Mouse (Mus musculus): Measurements from ENCODE around the gene Uvrag.

Gene Uvrag

GRCm38 (mm10) chr7:98894305-98894704 lies 246.6 kb downstream of the Uvrag start:
- in situ Hi-C loops (cut with MboI, MseI): no loop called here

- in situ Hi-C loops (cut with MboI, MseI): no loop called here
Measured at GRCm38 (mm10) chr7:98893144-98893543, 247.8 kb downstream of the Uvrag start.

GRCm38 (mm10) chr7:98889211-98889610 lies 251.7 kb downstream of the Uvrag start:
- in situ Hi-C loops (cut with MboI, MseI): no loop called here

DNA sequence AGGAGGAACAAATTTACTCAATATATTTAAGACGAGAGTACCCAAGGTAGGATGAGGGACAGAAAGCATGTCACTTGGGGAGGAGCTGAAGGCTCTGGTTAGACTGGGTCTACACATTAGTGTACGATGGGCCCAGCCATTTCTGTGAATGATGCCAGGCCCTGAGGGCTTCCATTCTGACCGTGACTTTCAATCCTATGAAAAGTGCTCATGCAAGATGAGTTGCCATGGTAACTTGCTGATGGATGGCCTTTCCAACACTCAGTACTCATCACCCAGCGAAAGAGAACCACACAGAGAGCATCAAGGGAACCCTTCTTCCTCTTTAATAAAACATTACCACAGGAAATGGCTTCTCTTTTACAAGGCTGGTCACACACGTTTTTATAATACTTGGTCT lies 252.1 kb downstream of the Uvrag start:
- in situ Hi-C loops (cut with MboI, MseI): no loop called here

DNA sequence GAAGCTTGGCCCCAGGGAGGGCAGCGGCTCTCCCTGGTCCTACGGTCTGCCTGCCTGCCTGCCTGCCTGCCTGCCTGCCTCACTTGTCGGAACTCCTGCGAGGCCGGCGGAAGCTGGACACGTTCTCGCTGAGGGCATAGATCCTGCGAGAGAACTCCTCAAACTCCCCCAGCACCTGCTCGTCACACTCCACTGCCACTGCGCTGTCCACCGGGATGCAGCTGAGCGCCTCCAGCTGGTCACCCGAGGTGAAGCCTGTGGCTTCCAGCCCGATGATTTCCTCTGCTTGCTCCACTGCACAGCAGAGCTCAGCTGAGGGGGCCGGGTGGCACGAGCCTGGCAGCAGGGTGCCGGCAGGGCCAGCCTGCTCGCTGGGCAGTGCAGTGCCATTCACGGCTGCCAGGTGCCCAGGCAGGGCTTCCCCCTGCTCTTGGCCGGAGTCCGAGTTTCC lies 253.1 kb downstream of the Uvrag start:
- in situ Hi-C loops (cut with MboI, MseI): no loop called here

- in situ Hi-C loops (cut with MboI, MseI): no loop called here
Measured at GRCm38 (mm10) chr7:98881887-98882286, 259.1 kb downstream of the Uvrag start.

- in situ Hi-C loops (cut with MboI, MseI): no loop called here
Measured at GRCm38 (mm10) chr7:98879176-98879575, 261.8 kb downstream of the Uvrag start.

- in situ Hi-C loops (cut with MboI, MseI): no loop called here
Measured at GRCm38 (mm10) chr7:98876119-98876518, 264.8 kb downstream of the Uvrag start.

DNA sequence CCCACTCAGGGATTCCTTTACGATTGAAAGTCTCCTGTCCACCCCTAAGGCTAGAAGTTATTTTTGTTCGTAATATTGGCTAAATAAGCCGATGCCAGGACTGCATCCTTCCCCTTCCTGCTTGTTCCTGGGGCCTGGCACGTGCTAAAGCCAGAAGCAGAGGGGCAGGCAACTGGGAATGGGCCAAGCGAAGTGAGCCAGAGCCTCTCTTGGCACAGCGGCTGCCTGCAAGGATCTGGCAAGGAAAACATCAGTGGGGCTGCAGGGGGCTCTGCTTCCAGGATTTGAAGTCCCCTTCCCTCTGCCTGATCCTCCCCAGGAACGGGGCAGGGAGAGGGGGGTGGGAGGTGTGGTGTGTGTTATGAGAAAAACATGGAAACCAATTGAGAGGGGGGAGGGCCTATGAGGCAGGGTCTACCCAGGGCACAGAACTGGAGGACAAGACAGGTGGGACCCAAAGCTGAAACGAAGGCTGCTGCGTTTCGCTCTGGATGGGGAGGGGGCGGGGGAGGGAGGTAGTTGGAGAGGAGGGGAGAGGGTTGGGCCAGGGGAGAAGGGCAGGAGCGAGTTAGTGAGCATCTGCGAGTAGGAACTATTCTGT lies 265.5 kb downstream of the Uvrag start:
- in situ Hi-C loops (cut with MboI, MseI): no loop called here

DNA sequence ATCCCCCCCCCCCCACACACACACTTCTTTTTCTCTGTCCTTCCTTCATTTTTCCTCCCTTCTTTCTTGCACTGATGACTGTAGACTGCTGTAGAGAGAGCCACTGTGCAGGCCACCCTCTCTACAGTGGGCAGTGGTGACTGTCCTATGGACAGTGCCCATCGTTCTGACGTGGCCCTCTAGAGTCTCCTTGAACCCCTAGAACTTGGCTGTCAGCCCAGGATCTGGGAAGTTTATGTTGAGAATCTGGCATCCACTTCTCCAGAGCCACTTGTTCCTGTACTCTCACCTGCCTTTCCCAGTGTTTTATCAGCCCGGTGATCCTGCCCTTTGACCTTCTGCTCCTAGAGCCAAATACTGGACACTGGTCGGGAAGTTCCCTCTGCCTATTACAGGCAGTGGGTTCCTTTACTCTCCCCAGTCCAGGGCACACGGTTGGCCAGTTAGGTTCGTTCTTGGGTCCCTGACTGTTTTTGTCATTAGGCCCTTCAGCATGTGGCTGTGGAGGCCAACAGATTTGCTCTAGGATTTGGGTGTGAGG lies 266.5 kb downstream of the Uvrag start:
- in situ Hi-C loops (cut with MboI, MseI): no loop called here

- in situ Hi-C loops (cut with MboI, MseI): no loop called here
Measured at GRCm38 (mm10) chr7:98873316-98873715, 267.6 kb downstream of the Uvrag start.

DNA sequence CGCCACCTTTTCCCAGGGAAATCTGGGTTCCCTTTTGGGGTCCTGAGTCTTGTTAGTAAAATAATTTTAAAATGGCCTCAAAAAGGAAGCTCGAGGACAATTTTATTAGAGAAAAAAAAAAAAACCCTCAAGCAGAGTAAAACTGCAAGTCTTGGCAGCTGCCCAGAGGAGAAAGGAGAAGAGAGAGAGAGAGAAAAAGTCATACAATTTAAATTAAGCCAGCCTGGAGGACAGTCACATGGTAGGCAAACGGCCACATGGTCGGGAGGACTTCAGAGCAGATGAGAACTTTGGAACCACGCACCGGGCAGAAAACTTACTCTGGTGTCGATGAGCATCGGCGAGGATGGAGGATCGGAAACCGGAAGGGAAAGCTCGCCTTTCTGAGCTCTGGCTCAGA lies 269.1 kb downstream of the Uvrag start:
- in situ Hi-C loops (cut with MboI, MseI): no loop called here

DNA sequence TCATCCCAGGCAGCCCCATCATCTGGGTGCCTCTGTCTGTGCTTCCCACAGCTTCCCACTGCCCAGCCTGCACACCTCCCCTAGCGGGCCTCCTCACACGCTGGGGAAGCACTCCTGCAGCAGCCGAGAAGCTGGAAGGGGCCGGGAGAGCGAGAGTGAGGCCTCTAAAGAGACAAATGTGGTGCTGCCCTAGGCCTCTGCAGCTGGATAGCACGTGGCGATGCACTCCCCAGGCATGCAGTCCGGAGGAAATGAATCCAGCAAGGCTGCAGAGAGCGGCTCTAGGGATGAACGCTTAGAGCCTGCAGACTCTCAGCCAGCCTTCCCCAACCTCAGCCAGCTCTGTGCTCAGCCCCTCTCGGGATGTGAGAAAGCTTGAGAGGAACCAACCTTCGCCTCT lies 270.1 kb downstream of the Uvrag start:
- in situ Hi-C loops (cut with MboI, MseI): no loop called here

- in situ Hi-C loops (cut with MboI, MseI): no loop called here
Measured at GRCm38 (mm10) chr7:98869070-98869469, 271.9 kb downstream of the Uvrag start.

DNA sequence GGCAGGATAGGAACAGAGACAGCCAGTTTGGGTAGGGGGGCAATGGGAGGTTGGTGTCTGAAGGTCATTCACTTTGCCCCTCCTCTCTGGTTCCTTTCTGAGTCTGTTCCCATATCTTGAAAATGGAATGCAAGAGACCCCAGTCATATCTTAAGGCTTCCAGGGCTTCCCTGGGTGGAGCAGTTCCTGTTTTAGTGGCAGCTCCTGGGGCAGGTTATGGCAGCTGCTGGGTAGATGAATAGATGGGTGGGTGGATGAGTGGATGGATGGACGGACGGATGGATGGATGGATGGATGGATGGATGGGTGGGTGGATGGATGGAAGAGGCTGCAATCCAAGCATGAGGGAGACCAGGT lies 273.2 kb downstream of the Uvrag start:
- in situ Hi-C loops (cut with MboI, MseI): no loop called here

DNA sequence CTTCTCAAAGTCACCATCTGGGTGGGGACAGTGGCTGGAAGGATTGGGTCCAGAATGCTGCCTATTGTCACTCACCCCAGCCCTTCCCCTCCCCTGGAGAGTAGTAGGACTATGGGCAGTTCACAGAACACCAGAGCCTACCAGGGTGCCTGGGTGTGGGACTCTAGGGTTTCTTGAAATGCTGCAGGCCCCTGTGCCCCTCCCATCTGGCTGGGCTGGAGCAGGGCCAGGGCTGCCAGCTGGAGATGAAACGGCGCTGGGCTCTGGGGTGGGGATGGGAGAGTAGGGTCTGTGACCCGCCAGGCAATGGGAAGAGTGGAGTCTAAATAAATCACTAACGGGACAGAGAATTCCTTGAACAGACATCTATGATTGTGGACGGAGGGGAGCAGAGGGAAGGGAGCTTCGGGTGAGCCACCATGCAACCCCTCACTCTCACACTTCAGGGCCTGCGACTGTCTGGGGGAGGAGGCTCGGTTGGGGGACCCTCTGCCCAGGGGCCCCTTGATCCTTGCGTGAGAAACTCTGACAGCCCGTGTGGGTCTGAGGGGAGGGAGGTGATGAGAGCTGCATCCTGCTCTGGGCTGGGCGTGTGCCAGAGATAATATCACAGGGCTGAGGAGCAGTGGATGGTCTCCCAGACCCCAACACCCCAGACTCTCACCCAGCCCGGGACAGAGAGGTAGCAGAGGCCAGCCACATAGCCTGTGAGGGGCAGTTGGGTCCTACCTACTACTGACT lies 273.7 kb downstream of the Uvrag start:
- in situ Hi-C loops (cut with MboI, MseI): no loop called here

- in situ Hi-C loops (cut with MboI, MseI): no loop called here
Measured at GRCm38 (mm10) chr7:98863969-98864718, 276.8 kb downstream of the Uvrag start.

GRCm38 (mm10) chr7:98862994-98863393 lies 277.9 kb downstream of the Uvrag start:
- in situ Hi-C loops (cut with MboI, MseI): no loop called here

DNA sequence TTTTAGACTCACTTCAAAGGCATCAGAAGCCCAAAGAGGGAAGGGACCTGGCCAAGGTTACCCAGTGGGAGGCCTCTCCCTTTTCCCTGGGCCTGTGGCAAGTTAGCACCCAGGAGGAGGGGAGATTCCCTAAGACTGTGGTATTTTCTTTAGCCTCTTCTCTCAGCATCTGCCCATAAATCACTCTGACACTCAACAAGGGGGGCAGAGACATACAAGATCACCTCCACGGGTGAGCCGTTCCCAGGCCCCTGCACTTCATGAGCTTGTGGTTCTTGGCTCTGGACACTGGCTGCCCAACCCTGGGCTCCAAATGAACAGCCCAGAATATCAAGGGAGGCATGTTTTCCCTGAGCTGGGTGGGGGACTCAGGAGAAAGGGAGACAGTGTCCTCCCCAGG lies 279.9 kb downstream of the Uvrag start:
- in situ Hi-C loops (cut with MboI, MseI): no loop called here

DNA sequence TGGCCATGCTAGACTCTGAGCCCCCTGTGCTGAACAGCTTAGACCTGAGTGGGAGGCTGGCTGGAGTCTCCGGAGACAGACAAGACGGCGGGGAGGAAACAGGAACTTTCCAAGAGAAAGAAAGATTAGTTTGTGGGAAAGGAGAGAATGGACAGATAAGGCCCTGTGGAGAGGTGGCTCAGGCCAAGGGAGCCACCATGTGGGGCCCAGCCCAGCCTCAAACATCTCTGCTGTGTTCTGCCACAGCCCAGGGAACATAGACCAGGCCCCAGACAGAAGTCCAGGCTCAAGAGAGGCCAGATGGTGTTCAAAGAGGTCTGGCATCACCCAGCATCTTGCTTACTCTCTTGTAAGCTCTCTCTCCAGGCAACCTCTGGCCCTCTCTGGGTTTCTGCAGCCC lies 283.8 kb downstream of the Uvrag start:
- in situ Hi-C loops (cut with MboI, MseI): no loop called here

- in situ Hi-C loops (cut with MboI, MseI): no loop called here
Measured at GRCm38 (mm10) chr7:98856128-98856527, 284.8 kb downstream of the Uvrag start.

- in situ Hi-C loops (cut with MboI, MseI): no loop called here
Measured at GRCm38 (mm10) chr7:98855388-98855787, 285.6 kb downstream of the Uvrag start.

- in situ Hi-C loops (cut with MboI, MseI): no loop called here
Measured at GRCm38 (mm10) chr7:98853806-98854205, 287.1 kb downstream of the Uvrag start.
